Mouse (Mus musculus): ENCODE data around the gene Lbx2. TPM values are rescaled to one million over a fixed set of nuclear protein-coding genes. Genes with fewer than 3 reads are reported as not detected.

Gene Lbx2
- total RNA-seq, 2 experiments from 2014 or later, result 0.86 TPM; not detected in 1

DNA sequence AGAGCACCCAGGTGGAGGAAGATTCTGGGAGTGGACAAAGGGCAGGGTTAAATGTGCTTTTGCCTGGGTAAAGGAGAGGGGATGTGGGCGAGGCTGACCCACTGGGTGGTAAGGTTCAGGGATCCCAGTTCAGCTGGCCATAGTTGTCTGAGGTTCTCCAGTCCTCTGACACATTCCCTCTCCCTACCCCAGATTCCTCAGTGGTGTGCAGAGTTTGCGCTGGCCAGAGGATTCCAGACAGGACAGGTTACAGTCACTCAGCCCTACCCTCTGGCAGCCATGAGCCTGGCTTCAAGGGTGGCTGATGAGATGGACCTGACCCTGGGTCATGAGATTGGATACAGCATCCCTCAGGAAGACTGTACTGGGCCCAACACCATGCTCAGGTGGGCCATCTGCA, 27.4 kb upstream of the Lbx2 start:
- no peak overlapping the region for H3K4me3 ChIP-seq
- no peak for TF ChIP-seq CTCF (conservative IDR thresholded peaks at IDR 0.05)
- DNase-seq (ENCODE audit: low spot score in 2 of 2), result no peak
- no peak overlapping the region for H3K27ac ChIP-seq

DNA sequence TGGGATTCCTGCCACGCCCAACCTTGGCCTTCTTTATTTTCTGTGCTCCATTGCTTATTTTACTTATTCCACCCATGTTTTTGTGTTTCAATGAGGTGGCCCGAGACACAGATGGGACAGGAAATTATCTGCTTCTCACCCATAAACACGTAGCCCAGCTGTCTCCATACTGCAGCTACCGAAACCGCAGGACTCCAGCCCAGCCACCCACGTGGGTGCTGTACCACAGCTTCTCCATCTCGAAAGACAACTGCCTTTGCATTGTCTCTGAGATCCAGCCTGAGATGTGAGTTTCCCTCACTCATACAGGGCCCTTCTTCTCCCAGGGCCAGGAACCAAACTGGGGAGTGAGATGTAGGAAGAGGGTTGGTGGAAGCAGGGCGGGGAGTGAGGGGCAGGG, 20.2 kb upstream of the Lbx2 start:
- H3K4me3 ChIP-seq, result no peak overlapping the region
- no peak overlapping the region for H3K27ac ChIP-seq
- DNase-seq (ENCODE audit: low spot score in 2 of 2), result no peak
- no peak for TF ChIP-seq CTCF (conservative IDR thresholded peaks at IDR 0.05)

DNA sequence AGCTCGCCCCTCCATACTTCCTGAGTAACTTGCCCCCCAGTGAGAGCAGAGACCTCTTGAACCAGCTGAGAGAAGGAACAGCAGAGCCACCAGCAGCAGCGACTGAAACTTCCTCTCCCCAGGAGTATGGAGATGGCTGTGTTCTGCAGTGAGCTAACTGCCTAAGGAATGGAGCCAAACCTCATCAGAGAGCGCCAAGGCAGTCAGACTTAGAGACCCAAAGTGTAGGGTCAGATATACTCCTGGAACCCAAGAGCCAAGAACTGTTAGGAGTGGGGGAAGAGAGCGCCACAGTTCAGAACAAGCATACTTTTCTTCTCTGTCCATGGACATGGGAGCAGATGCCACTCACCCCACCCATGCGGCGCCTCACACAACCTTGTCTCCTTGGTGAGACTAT, 19.7 kb upstream of the Lbx2 start:
- Histone ChIP-seq H3K4me3 (no peak overlapping the region), H3K27ac (no peak overlapping the region)
- DNase-seq (ENCODE audit: low spot score in 2 of 2), result no peak
- no peak for TF ChIP-seq CTCF (conservative IDR thresholded peaks at IDR 0.05)

DNA sequence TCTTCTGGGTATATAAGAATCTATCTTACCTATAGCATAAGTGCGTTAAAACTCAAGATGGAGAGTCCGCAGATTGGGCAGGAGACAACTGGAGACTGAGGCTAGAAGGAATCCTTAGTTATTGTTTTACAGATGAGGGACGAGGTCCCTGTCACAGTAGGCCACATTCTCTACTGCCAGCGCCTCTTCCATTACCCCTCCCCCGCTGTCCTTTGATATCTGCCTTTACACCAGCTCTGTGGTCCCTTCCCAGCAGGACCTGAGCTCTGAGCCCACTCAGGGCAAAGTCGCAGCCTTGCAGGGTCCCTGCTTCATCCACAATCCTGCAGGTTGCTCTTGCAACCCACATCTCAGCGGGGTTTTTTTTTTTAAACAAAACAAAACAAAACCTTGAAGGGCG, 17.9 kb upstream of the Lbx2 start:
- H3K4me3 ChIP-seq, result no peak overlapping the region
- H3K27ac ChIP-seq, result no peak overlapping the region
- DNase-seq (ENCODE audit: low spot score in 2 of 2), result no peak
- no peak for TF ChIP-seq CTCF (conservative IDR thresholded peaks at IDR 0.05)

DNA sequence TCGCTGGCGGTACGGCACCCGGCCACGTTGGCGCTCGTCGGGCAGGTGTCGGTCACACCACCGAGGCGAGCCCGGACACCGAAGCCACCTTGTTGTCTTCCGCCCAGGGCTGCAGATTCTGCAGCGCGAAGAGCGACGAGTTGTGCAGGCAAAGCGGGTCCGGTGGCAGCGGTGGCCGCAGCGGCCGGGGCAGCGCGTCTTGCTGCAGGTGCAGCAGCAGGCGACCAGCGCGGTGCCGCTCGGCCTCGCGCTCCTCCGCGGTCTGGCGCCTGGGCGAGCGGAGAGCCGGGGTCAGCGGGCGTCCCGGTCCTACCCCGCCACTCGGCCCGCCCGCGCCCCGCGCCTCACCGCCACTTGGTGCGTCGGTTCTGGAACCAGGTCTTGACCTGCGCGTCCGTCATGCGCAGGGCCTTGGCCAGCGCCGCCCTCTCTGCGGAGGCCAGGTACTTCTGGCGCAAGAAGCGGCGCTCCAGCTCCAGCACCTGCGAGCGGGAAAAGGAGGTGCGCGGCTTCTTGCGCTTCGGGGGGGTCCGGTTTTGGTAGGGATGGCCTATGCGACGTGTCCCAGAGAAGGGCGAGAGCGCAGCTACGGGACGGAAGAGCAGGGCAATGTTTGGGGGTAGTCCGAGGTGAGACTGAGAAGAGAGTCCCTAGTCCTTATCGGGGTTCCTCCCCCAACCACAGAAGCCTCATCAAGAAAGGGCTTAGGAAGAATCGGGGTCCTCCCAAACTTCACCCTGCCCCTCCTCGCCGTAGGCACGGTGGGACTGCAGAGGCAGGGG, 17.3 kb upstream of the Lbx2 start:
- no peak overlapping the region for H3K27ac ChIP-seq
- no peak for DNase-seq (ENCODE audit: low spot score in 2 of 2)
- H3K4me3 ChIP-seq, result no peak overlapping the region
- TF ChIP-seq CTCF (conservative IDR thresholded peaks at IDR 0.05), result no peak

DNA sequence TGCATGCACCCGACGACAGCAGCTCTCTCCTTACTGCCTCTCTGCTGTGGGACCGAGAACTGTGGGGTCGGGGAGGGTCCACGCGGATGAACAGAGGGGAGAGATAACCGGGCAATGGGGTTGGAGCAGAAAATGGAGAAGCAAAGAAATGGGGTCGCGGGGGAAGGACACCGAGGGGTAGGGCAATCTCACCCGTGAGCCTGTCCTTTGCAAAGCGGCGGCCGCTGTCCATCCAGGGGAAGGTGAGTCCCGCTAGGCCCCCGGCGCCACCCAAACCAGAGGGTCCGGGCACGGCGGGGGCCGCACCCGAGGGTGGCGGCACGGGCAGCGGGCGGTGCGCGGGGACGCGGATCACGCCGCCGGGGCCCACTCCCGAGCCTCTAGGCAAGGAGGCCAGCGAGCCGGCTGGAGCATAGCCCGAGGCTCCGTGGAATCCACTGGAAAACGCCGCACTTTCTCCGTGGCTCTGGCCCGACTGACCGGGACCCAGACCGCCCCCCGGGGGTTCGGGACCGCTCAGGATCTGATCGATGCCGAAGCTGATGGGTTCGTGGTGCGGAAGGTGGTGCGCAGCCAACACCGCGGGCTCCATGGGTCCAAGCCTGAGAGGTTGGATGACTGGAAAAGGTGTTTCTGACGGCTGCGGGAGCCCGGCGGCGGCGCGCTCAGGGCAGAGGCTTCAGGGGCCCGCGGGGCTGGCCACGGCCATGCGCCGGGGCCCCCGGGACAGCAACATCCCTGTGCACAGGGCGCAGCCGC, 16.5 kb upstream of the Lbx2 start:
- TF ChIP-seq CTCF (conservative IDR thresholded peaks at IDR 0.05), result no peak
- Histone ChIP-seq H3K27ac (no peak overlapping the region), H3K4me3 (no peak overlapping the region)
- DNase-seq (ENCODE audit: low spot score in 2 of 2), result no peak

DNA sequence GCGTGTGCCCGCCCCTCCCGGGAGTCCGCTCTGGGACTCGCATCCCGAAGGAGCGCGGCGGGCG, 16.1 kb upstream of the Lbx2 start, which contains the start of gene Tlx2:
Tlx2 (minus strand) TSS at position 47 of the 64 bp plus-strand sequence.
- Histone ChIP-seq H3K27ac (no peak within 1 kb of the TSS), H3K4me3 (no peak within 1 kb of the TSS)
- no peak for DNase-seq (ENCODE audit: low spot score in 2 of 2)
- no peak for TF ChIP-seq CTCF (conservative IDR thresholded peaks at IDR 0.05)

DNA sequence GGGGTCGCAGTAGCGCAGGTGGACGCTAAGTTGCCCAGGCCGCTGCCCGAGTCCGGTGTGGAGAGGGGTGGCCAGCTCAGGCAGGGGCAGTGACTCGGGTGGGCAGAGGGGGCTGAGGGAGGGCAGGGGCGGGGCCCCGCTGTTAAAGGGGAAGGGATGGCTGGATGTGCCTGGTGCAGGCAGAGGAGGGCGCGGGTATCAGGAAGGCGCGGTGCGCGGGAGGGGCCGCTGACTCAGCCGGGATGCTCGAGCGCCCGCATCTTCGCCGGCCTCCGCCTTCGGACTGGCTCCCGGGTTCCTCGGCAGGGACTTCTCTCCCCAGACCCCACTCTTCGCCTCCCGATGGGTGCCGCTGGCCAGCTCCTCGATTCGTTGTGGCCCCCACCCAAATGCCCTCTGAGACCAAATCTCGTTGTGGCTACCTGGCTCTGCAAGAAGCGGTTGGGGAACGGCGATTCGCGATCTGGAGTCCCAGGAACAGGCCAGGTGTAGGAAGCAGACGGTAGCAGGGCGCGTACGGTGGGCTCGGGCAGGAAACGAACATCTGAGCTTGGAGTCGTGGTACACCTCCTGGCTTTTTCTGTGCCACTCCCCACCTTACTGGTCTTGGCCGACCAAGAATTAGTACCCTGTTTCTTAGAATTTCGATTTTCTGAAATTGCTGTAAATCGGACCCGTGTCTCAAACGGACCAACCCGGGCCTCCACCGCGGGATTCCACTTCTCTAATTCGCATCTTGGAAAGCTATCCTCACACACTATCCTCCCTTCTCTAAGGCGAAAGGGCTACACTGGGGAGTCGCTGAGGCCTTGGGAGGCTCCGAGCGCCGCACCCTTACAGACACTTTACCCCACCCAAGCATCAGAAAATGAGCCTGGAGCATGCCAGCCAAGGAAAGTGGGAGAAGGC, 15.6 kb upstream of the Lbx2 start:
- no peak for DNase-seq (ENCODE audit: low spot score in 2 of 2)
- no peak overlapping the region for H3K4me3 ChIP-seq
- no peak for TF ChIP-seq CTCF (conservative IDR thresholded peaks at IDR 0.05)
- no peak overlapping the region for H3K27ac ChIP-seq

DNA sequence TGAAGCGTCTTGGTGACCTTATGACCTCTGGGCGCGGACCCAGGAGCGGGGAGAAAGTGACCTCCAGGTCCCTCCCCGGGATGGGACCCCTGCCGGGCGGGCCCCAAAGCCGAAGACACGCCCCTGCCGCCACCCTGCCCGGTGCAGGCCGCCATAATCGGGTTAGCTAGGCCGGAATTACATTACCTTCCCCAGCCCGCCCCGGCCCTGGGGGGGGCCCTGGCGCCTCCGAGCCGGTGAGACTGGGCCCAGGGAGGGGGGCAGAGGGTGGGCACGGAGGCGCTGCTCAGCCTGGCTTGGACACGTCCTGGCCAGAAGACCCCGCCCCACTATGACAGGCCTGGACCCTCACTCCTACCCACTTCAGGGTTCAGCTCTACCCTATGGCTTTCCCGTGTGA, 14.9 kb upstream of the Lbx2 start:
- no peak for DNase-seq (ENCODE audit: low spot score in 2 of 2)
- H3K4me3 ChIP-seq, result no peak overlapping the region
- no peak overlapping the region for H3K27ac ChIP-seq
- TF ChIP-seq CTCF (conservative IDR thresholded peaks at IDR 0.05), result no peak

DNA sequence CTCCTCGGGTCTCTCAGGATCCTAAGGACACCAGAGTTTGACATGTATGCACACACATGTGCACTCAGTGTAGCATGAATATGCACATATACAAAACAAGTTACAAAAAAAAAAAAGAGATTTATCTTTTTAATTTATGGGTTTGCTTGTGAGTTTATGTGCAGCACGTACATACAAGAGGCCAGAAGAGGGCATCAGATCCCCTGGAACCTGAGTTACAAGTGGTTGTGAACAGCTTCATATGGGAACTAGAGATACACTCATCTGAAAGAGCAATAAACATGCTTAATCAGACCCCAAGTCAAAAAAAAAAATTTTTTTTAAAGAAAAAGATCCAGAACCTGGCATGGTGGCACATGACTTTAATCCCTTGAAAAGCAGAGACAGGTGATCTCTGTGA, 11.2 kb upstream of the Lbx2 start:
- no peak overlapping the region for H3K4me3 ChIP-seq

DNA sequence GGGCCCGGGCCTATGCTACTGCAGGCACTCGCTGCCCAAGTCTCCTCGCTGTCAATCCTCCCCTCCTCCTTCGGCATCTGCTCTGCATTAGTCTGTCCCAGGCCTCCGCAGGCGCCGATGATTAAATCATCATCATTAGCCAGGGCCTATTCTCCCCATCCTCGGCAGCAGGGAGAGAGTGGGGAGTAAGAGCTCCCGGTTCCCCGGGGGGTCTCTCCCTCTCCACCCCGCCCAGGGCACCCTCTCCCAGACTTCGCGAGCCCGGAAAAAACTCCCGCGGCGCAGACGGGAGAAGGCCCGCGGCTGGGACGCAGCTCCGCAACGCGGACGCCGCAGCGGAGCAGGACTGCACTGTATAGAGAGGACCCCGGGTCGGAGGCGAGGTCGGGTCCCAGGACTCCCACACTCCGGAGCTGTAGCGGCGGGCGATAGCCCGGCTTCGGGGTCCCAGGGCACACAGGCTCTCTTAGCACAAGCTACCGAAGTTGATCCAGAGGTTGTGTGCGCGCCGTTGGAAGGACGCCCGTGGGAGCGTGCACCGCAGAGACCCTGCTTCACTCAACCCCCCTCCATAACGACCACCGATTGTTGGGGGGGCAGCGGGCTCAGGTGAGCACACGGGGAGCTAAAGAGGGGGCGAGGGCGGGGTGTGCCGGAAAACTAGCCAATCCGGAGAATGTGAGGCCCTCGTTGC, 8.4 kb upstream of the Lbx2 start, which contains the start of gene Pcgf1:
Pcgf1 (plus strand) TSS at position 240 of the 694 bp plus-strand sequence.
- no peak for TF ChIP-seq CTCF (conservative IDR thresholded peaks at IDR 0.05)
- Histone ChIP-seq H3K4me3 (peak within 1 kb of the TSS; percentile 95), H3K27ac (peak within 1 kb of the TSS; percentile 99)
- DNase-seq (ENCODE audit: low spot score in 2 of 2), result peak; percentile 19 to 60

More for the DNA sequence above, 11.2 kb upstream of the Lbx2 start:
- TF ChIP-seq CTCF (conservative IDR thresholded peaks at IDR 0.05), result peak; percentile 49
- H3K27ac ChIP-seq, result no peak overlapping the region
- no peak for DNase-seq (ENCODE audit: low spot score in 2 of 2)

DNA sequence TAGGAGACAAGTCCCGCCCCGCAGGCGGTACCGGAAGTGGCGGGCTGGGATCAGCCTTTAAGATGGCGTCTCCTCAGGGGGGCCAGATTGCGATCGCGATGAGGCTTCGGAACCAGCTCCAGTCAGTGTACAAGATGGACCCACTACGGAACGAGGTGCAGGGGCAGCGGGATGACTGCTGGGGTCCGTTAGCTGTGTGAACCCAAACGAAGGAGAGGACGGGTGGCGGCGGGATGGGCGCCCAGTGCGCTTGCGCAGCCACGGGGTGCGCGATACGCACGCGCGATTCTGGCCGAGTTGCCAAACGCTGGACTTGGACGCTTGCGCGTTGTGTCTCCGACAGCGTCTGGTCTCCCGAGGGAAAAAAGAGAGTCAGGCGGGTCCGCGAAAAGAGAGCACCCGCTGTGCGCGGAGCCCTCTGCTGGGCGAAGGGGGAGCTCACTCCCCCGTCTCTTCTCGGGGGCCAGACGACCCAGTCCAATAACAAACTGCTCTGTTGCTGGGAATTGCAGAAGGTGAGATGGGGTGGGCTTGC, 7.8 kb upstream of the Lbx2 start:
- Histone ChIP-seq H3K4me3 (peak overlapping the region; percentile 95), H3K27ac (peak overlapping the region; percentile 99)
- peak; percentile 82 for TF ChIP-seq CTCF (conservative IDR thresholded peaks at IDR 0.05)
- DNase-seq (ENCODE audit: low spot score in 2 of 2), result peak; percentile 97 to 100
